Mouse (Mus musculus): Measurements from ENCODE around the gene Prpf40a.
A peak's percentile ranks its signal among the peaks of the same experiment; 100 is the strongest.

Prpf40a gene

DNA sequence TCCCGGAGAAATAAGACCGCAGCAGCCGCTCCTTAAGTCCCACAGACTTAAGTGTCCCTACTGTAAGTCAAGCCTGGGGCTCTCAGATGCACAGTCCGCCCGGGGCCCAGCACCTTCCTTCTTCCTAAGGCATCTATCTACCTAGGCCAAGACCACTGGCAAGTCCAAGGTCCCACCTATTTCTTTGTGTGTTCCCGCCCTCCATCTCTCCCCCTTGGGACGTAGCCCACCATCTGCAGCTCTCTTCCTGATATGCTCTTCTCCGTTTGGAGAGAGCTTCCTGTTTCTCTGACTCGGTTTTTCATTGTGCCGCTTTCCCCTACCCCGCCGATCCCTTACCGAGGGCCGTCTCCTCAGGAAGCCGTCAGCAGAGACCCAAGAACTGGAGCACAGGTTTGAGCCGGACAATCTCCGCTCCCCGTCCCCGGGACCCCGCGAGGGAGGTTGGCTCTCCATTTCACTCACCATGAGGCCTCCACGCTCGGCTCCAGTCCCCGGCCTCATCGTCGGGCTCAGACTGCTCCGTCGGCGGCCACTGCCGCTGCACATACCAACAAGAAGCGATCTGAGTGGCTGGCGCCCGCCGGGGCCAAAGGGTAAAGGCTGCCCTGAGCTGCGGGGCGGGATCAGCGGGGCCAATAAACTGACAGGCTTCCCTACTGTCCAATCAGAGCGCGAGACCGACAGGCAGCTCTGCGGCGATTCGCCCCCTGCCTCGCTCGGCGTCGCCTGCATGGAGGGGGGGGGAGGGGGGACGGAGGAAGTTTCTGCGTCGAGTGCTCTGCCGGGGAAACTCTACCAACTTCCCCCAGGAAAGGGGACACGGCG is at the start of gene Prpf40a:
Prpf40a (minus strand) TSS at position 601 of the 828 bp plus-strand sequence.
- peak; percentile 99 for DNase-seq (ENCODE audit: low read depth)

DNA sequence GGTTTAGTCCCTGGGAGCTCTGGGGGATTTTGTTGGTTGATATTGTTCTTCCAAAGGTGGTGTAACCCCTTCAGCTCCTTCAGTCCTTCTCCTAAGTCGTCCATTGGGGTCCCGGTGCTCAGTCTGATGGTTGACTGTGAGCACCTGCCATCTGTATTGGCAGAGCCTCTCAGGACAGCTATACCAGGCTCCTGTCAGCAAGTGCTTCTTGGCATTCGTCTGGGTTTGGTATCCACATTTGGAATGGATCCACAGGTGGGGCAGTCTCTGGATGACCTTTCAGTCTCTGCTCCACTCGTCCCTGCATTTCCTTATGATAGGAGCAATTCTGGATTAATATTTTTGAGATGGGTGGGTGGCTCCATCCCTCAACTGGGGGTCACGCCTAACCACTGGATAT is 31.2 kb upstream of the Prpf40a start:
- DNase-seq (ENCODE audit: low read depth): no peak

DNA sequence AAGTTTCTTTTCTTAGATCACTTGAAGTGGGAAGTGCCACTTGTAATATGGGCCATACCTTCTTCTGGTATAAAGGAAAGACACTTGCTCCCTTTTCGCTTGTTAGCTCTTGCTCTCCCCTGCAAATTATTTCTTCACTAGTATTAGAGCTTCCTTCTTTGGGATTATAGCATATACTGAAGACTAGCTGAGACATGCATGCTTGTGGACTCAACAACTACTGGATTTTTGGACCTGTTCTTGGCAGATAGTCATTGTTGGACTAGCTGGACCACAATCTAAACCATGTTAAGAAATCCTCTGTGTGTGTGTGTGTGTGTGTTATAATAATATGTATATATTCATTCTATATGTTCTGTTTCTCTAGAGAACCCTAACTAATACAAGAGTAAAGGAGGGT is 22.4 kb upstream of the Prpf40a start:
- no peak for DNase-seq (ENCODE audit: low read depth)

DNA sequence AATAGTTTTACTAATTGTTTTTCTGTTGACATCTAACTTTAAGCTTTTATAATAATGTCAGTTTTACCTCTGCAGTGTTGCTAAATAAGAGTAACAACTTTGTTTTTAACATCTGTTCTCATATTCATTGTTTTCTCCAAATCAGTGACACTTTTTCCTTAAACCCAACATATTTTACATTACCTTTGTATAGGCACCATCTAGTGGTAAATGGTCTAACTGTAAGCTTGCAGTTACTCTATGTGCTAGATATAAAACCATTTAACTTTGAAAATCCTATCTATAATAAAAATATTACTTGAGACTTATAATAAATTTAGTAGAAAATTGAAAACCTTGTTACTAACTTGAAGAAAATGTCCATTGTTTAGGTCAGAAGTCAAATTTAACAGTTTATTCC is 15.7 kb upstream of the Prpf40a start:
- peak; percentile 30 for DNase-seq (ENCODE audit: low read depth)

DNA sequence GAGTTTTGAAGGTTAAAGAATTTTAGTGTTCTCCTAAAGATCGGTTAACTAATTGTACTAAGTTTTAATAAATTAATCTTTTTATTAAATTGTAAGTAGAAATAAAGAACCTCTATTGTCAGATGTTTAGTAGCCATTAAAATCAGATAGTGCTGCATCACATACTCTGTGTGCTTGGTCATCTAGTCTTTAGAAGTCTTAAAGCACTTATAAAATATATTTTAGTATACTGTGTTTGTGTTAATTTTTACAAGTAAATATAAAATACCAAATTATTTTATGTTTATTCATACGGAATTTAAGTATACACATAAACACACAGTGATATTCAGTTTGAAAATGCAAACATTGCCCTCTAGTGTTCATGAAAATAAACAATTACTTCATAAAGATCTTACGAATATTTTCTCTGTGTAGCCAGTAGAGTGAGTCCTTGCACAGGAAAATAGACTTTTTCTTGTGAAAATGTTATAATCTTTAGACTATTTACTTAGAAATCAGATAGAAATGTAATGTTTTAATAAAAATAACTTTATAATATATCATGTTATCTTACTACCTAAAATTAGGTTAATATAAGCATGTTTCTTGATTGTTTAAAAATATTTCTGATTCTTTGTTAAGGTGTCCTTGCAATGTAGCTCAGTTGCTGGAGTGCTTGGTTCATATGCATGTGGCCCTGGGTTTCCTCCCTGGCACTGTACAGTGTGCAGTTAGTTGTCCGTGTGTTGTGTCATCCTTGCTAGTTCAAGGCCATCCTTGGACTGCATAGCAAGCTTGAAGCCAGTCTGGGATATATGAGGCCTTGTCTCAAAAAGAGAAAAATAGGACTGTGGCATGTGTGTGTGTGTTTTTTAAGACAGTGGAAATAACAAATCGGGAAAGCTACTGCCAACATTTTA is 13.5 kb upstream of the Prpf40a start:
- DNase-seq (ENCODE audit: low read depth): peak; percentile 69

DNA sequence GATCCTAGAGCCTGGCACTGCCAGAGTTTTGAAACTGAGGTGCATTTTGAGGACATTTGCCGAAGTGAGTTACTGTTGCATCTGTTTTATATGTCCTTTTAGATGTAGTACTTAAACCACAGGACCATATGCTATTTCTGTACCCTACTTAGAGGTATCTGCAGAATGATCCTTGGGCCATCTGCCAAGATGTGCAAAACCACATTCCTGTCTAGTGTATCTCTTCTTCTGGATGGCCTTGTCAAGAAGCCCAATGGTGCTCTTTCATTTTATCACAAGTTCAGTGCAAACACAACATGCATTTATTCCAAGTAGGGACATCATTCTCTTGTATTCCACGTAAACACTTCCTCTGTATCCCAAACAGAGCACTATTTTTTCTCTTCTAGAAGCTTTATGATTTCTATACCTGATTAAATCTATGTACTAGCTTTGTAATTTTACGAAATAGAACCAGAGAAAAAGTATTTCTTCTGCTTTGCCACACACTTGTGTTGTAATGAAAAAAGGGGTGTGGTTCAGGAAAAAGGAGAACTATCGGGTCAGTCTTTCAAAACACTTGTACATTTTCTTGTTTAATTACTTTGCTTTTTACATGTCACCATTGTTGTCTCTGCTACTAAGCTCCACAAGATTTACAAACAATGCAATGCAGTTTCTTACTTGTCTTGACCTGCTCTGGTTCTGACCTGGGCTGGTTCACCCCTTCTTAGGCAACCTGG is 9.2 kb upstream of the Prpf40a start:
- DNase-seq (ENCODE audit: low read depth): peak; percentile 50

DNA sequence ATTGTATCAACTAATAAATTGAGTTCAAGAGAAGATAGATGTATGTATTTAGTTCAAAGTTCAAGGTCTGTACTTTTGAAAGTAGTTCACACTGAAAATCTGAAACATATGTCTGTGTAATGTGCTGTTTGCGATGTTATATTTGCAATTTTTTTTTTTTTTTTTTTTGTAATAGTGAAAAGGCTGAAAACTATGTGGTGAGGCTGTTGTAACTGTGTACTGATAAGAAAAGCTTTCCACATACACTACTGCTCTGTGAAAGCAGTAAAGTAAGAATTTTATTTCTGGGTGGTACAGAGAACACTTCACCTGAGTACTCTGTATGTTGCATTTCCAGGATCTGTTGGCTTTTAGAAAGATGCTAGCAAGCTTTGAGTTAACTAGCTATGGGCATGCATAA is 8.1 kb upstream of the Prpf40a start:
- DNase-seq (ENCODE audit: low read depth): no peak

DNA sequence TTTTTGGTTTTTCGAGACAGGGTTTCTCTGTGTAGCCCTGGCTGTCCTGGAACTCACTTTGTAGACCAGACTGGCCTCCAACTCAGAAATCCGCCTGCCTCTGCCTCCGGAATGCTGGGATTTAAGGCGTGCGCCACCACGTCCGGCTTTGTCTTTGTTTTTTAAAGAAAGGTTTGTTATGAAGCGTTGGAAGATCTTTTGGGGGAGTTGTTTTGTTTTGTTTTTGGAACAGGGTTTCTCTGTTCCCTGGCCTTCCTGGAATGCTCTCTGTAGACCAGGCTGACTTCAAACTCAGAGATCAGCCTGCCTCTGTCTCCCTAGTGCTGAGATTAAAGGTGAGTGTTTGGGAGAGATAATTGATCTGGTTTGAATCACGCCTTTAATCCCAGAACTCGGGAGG is 5.3 kb upstream of the Prpf40a start:
- DNase-seq (ENCODE audit: low read depth): no peak

DNA sequence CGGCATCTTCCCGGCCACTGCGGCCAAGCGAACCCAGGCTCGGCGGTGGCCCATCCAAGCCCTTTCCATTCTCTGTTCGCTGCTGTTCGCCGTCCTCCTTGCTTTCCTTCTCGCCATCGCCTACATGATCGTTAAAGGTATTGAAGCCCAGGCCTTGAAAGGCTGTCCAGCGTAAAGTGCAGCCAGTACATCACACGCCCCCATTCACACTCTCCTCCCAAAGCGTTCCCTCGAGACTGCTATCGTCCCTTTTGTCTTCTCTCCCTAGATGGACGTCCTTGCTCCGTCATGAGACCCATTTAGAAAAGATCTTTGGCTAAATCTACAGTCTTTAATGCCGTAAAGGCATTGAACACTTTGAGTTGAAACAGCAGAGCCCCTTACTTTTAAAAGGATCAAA is 1.3 kb upstream of the Prpf40a start:
- peak; percentile 48 for DNase-seq (ENCODE audit: low read depth)

DNA sequence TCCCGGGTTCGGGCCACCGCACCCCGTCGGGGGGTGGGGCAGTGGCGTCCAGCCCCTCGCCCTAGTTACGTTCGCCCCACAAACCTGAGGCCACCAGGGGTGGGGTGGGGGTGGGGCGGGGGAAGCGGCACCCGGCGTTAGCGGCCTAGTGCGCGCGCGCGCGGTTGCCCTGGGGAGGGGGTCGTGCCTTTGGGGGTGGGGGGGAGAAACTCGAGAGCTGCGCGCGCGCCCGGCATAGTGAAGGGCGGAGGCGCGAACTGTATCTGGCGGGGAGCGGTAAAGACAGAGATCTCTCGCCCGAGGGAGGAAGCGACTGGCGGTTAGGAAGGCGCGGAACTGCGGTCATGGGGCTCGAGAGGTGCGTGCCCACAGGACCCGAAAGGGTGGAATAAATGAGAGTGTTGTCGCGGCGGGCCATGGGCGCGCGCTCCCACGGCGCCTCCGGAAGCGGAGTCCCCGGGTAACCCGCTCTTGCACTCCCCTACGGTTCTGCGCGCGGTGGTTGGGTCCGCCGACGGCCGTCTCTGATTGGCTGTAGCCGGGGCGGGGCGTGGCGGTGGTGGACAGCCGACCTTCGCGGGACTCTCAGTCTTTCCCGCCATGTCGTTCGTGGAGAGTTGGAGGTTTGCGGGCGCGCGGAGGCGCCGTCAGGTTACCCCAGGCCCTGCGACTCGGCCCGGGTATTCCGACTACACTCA is 588 bp upstream of the Prpf40a start, which contains the start of gene Arl6ip6:
Arl6ip6 (plus strand) TSS at position 204 of the 698 bp plus-strand sequence.
- DNase-seq (ENCODE audit: low read depth): peak; percentile 97

DNA sequence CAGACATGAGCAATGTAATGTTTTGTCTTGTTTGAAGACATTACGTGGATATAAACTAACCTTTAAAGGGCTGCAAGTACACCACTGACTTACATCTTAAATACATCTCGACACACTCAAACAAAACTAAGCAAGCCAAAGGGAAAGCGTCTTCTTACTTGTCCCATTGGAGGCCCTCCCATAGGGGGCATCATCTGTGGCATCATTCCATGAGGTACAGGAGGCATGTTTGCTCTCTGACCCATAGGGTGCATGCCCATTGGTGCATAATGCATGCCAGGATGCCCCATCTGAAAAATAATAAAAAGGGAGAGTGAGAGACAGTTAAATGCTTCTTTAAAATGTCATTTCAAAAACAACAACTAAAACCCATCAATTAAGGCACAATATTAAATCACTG is 1.3 kb downstream of the Prpf40a start:
- peak; percentile 60 for DNase-seq (ENCODE audit: low read depth)

DNA sequence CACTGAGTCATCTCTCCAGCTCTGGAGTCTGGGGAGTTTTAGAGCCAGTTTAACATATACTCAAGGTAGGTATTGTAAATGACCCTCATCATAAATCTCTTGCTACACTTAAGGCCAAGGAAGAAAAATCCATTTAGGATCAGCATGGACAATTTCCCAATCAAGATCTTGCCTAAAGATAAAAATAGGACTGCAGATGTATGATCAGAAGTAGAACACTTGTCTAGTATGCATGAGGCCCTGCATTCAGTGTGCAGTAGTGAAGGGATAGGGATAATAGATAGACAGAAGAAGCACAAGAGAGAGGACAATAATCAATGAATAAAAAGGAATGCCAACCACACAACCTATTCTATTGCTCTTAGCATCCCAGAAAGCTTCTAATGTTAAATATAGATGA is 11.2 kb downstream of the Prpf40a start:
- no peak for DNase-seq (ENCODE audit: low read depth)

DNA sequence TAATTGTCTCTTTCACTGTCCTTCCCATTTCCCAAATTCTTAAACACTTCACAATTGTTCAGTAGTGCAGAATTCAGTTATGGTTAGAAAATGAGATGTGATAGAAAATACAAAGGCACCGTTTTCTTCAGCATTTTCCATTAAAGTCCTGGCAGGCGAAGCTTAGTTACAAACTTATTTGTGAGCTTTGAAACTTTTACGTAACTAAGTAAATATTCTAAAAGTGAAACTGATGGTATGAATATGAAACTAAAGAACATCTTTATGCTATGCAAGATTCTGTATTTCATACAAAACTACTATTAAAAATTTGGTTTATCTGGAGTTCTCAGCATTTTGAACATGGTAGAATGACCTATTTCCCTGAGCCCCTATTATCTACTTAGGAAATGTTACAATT is 12.1 kb downstream of the Prpf40a start:
- no peak for DNase-seq (ENCODE audit: low read depth)

DNA sequence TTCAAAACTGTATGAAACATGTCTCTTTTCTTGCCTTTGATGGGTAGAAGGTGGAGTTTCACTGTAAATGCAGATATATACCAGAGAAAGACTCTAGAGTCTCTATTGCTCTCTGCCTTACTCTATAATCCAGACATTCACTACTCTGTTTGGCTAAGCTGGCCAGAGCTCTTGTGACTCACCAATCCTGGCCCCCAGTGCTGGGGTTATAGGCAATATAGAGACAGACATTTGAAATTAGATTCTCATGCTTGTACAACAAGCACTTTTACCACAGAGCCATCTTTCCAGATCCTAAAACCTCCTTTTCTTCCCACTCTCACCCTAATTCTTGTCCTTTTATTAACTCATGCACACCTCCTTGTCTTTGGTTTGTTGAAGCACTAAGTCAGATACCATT is 17.1 kb downstream of the Prpf40a start:
- peak; percentile 55 for DNase-seq (ENCODE audit: low read depth)

DNA sequence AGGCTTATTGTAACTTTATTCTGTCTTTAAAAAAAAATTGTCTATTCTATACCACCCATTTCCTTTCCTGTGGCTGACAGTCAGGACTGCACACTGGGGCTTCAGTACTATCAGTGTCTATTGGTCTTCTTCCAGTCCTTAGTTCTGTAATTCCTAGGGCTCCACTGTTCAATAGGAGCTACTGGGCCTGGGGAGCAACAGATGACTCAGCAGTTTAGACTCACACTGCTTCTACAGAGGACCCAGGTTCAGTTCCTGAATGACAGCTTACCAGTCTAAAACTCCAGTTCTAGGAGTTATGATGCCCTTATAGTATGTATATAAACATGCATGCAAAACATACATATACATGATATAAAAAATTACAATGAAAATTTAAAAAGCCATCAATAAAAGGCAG is 44.2 kb downstream of the Prpf40a start:
- no peak for DNase-seq (ENCODE audit: low read depth)

DNA sequence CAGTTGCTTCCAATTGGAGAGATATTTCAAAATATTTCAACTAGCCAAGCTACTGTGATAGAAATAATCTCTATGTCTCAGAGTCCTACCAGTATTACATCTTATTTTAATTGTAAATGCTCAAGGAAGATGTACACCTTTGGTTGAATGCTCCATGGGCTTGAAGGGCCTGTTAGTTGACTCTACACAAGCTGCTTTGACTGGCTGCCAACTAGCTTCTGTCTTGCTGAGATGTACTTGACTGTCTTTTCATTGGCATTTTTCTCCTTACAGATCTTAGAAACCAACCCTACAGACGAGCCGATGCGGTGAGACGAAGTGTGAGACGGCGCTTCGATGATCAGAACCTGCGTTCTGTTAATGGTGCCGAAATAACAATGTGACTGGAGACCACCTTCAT is 59.5 kb downstream of the Prpf40a start:
- no peak for DNase-seq (ENCODE audit: low read depth)

DNA sequence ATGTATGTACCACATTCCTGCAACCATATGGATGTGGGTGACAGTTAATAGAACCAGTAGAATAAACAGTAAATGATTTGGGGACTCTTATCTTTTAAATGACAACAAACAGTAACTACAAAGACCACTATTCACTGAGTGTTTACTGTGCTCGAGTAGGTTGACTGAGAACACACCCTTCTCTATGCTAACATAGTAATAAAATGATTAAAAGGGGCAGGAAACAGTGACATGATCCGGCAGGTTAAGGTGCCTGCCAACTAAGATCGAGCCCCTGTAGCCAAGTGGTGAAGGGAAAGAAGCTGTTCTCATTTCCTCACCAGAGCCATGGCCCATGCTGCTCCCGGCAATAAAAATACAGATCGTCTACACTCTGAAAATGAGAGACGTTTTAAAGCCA is 62.0 kb downstream of the Prpf40a start:
- no peak for DNase-seq (ENCODE audit: low read depth)

DNA sequence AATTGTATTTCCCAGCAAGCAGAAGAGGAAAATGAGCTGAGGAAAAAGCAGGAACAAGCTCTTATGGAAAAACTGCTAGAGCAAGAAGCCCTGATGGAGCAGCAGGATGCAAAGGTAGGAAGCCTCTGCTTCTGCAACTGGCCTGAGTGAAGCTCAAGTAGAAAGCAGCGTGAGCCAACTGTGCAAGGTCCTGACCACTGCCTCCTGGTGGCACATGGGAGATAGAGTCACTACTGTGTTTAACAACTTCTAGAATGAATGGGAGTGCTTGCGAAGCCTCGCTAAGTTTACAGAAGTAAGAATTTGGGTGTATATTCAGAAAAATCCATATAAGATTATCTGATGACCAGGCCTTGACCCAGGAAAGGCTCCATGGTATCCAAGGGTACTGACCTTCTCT is 65.1 kb downstream of the Prpf40a start:
- peak; percentile 39 for DNase-seq (ENCODE audit: low read depth)

DNA sequence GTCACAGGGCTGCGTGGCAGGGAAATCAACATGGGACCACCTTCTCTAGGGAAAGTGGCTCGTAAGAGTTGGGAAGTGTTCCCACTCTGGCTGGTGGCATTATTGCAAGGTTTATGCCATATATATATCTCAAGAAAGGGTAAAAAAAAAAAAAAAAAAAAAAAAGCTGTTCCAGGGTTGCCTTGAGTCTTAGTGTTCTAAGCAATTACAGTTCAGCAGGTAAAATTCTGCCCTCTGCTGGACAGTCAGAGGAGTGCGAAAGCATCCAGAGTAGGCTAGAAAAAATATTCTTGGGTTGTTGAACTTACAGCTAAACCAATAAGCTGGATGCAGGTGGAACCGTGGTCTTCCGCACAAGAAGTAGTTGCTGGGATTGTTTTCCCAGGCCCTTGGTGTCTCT is 69.3 kb downstream of the Prpf40a start:
- peak; percentile 80 for DNase-seq (ENCODE audit: low read depth)

DNA sequence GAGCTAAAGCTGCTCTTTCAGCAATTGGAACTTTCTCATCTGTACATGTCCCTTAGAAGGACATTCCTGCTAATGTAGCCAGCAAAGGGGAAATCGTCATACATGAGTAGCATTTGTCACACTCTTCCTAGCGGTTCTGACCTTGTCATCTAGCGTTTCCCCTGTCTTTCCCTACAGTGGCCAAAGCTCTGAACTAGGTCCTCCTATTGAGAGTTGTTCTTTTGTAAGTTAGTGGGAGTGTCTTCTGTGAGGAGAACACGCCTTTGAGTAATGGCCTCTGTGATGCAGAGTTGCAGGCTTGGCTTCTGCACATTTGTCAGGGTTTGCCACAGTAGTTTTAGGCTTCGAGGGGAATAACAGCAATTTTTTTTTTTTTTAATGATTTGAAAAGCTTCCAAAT is 82.5 kb downstream of the Prpf40a start:
- DNase-seq (ENCODE audit: low read depth): no peak

DNA sequence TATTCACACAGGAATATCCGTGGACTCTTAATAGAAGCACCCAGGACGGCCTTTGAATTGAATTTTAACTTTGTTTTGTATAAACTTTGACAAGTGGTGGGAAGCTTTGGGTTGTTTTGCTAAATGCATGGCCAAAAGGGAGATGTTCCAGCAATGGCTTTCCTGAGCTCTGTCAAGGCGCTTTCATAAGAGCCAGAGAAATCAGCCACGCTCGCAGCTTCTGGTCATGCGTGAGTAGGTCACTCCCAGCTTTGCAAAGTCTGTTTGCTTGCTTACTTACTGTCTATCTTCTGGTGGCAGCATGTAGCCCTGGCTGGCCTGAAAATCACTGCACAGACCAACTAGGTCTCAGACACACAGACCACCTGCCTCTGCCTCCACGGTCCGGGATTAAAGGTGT is 84.6 kb downstream of the Prpf40a start:
- DNase-seq (ENCODE audit: low read depth): no peak

DNA sequence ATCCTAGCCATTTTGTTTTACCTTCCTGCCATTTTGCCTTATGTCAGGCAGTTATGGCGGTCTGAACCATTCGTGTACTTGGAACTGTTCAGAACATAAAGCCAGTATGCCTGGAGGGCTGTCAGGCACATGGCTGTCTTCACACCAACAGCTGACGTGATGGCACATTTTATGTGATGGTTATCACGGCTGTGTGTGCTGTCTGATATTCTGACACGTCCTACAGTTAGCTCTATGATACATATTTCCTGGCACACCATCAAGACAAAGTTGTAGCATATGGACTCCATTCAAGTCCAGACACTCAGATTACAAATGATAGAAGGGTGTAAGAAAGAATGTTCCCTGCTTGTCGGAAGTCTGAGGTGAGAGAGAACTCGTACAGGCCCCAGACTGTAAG is 85.0 kb downstream of the Prpf40a start:
- DNase-seq (ENCODE audit: low read depth): no peak

Measured in NIH3T3 (cell line).